Mouse (Mus musculus): ENCODE measurements at regions not wholly inside any gene's neighbourhood (a gene's known extent, or its start where the extent isn't known, plus 50 kb on each side); places are given as distances from the start of the nearest gene placed in this dataset.

- Histone ChIP-seq H3K36me3 (ENCODE audit: insufficient read depth, low read length) (no peaks in the 10 kb centered on the region), H3K4me1 (replicated peaks; ENCODE audit: low read depth, low read length) (no peaks in the 10 kb centered on the region), H3K9me3 (ENCODE audit: low read length) (0 out of 2 replicates have a peak, but pooled peaks cover 3% of the 10 kb centered on the region), H3K4me3 (replicated peaks; ENCODE audit: low read length) (no peak overlapping the region), H3K27me3 (ENCODE audit: insufficient read depth, low read length) (no peaks in the 10 kb centered on the region)
- no peak for TF ChIP-seq POU5F1 (IDR thresholded peaks at IDR 0.05; ENCODE audit: borderline replicate concordance, low read length)
- TF ChIP-seq NANOG (IDR thresholded peaks at IDR 0.05; ENCODE audit: borderline replicate concordance, low read length): no peak
- no peak for TF ChIP-seq CTCF (conservative IDR thresholded peaks at IDR 0.05; ENCODE audit: low read length)
Measured at GRCm38 (mm10) chr3:143738676-143739075, 466.3 kb downstream of the Lmo4 start.

DNA sequence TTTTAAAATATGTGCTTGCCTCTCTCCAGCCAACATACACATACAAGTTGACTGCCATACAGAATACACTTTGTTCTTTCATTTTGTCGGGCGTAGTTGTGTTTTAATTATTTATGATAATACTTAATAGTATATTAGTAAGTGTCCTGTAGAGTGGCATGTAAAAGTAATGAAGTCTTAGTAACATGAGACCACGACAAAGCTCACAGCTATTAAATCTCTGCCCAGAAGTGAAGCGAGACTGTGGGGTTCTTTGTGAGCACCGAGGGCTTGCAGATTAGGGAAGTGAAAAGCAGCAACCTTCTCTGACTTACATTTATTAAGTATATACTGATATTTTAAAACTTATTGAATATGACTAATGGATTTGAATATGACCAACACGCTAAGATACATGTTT is 467.2 kb downstream of the Lmo4 start:
- H3K4me1 ChIP-seq (replicated peaks; ENCODE audit: low read depth, low read length): no peaks in the 10 kb centered on the region
- no peak for TF ChIP-seq POU5F1 (IDR thresholded peaks at IDR 0.05; ENCODE audit: borderline replicate concordance, low read length)
- TF ChIP-seq CTCF (conservative IDR thresholded peaks at IDR 0.05; ENCODE audit: low read length): no peak
- TF ChIP-seq NANOG (IDR thresholded peaks at IDR 0.05; ENCODE audit: borderline replicate concordance, low read length): no peak
- no peaks in the 10 kb centered on the region for H3K27me3 ChIP-seq (ENCODE audit: insufficient read depth, low read length)
- H3K36me3 ChIP-seq (ENCODE audit: insufficient read depth, low read length): no peaks in the 10 kb centered on the region
- H3K9me3 ChIP-seq (ENCODE audit: low read length): 0 out of 2 replicates have a peak, but pooled peaks cover 3% of the 10 kb centered on the region
- no peak overlapping the region for H3K4me3 ChIP-seq (replicated peaks; ENCODE audit: low read length)

- Histone ChIP-seq H3K27me3 (ENCODE audit: insufficient read depth, low read length) (no peaks in the 10 kb centered on the region), H3K9me3 (ENCODE audit: low read length) (no peaks in the 10 kb centered on the region), H3K4me3 (replicated peaks; ENCODE audit: low read length) (no peak overlapping the region), H3K4me1 (replicated peaks; ENCODE audit: low read depth, low read length) (no peaks in the 10 kb centered on the region), H3K36me3 (ENCODE audit: insufficient read depth, low read length) (no peaks in the 10 kb centered on the region)
- no peak for TF ChIP-seq CTCF (conservative IDR thresholded peaks at IDR 0.05; ENCODE audit: low read length)
- TF ChIP-seq POU5F1 (IDR thresholded peaks at IDR 0.05; ENCODE audit: borderline replicate concordance, low read length): no peak
- TF ChIP-seq NANOG (IDR thresholded peaks at IDR 0.05; ENCODE audit: borderline replicate concordance, low read length): no peak
Measured at GRCm38 (mm10) chr3:143736651-143737398, 468.2 kb downstream of the Lmo4 start.

DNA sequence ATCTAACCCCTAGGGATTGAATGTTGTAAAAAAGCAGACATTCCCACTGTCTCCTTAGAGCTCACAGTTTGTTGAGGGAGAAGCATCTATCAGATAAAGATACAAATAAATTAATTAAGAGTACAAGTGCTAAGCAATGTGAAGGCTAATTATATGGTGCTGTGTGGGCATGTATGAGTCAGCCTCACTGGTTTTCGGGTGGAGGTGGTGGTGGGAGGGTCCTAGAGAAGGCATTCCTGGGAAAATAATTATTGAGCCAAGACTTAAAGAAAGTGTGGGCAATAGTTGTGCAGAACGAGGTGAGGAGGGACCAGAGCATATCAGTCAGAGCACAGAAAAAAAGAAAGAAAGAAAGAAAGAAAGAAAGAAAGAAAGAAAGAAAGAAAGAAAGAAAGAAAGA is 470.2 kb downstream of the Lmo4 start:
- Histone ChIP-seq H3K4me3 (replicated peaks; ENCODE audit: low read length) (no peak overlapping the region), H3K9me3 (ENCODE audit: low read length) (no peaks in the 10 kb centered on the region), H3K4me1 (replicated peaks; ENCODE audit: low read depth, low read length) (no peaks in the 10 kb centered on the region), H3K27me3 (ENCODE audit: insufficient read depth, low read length) (no peaks in the 10 kb centered on the region), H3K36me3 (ENCODE audit: insufficient read depth, low read length) (no peaks in the 10 kb centered on the region)
- no peak for TF ChIP-seq NANOG (IDR thresholded peaks at IDR 0.05; ENCODE audit: borderline replicate concordance, low read length)
- no peak for TF ChIP-seq POU5F1 (IDR thresholded peaks at IDR 0.05; ENCODE audit: borderline replicate concordance, low read length)
- TF ChIP-seq CTCF (conservative IDR thresholded peaks at IDR 0.05; ENCODE audit: low read length): no peak

GRCm38 (mm10) chr3:143732966-143733725 is 471.9 kb downstream of the Lmo4 start:
- TF ChIP-seq CTCF (conservative IDR thresholded peaks at IDR 0.05; ENCODE audit: low read length) (no peak), POU5F1 (IDR thresholded peaks at IDR 0.05; ENCODE audit: borderline replicate concordance, low read length) (no peak), NANOG (IDR thresholded peaks at IDR 0.05; ENCODE audit: borderline replicate concordance, low read length) (no peak)
- Histone ChIP-seq H3K4me3 (replicated peaks; ENCODE audit: low read length) (no peak overlapping the region), H3K27me3 (ENCODE audit: insufficient read depth, low read length) (no peaks in the 10 kb centered on the region), H3K9me3 (ENCODE audit: low read length) (no peaks in the 10 kb centered on the region), H3K36me3 (ENCODE audit: insufficient read depth, low read length) (no peaks in the 10 kb centered on the region), H3K4me1 (replicated peaks; ENCODE audit: low read depth, low read length) (no peaks in the 10 kb centered on the region)

DNA sequence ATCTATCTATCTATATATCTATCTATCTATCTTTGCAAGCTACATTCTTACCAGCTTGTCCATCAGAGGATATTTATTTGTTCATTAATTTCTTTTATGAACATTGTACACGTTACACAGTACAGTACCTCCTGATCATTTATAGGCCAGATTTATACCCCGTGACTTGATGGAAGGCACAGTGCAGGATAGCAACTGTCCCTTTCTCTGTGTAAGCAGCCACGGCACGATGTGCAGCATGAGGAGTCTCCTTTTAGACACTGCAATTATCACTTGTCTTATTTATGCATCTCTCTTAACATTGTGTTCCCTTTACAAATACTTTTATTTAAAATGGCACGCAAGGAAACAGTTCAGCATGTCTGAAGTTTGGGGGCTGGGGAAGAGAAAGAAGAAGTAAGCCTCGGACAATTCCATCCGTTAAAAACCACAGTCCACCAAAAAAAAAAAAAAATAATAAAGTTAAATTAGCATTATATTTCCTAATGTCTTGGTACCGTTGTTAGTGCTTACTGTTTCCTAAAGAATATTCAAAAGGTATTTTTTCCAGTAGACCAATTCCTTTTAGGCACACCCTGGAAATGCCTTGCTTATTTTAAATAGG is 475.4 kb downstream of the Lmo4 start:
- Histone ChIP-seq H3K4me1 (replicated peaks; ENCODE audit: low read depth, low read length) (no peaks in the 10 kb centered on the region), H3K27me3 (ENCODE audit: insufficient read depth, low read length) (no peaks in the 10 kb centered on the region), H3K36me3 (ENCODE audit: insufficient read depth, low read length) (no peaks in the 10 kb centered on the region), H3K9me3 (ENCODE audit: low read length) (no peaks in the 10 kb centered on the region), H3K4me3 (replicated peaks; ENCODE audit: low read length) (no peak overlapping the region)
- TF ChIP-seq POU5F1 (IDR thresholded peaks at IDR 0.05; ENCODE audit: borderline replicate concordance, low read length): no peak
- no peak for TF ChIP-seq CTCF (conservative IDR thresholded peaks at IDR 0.05; ENCODE audit: low read length)
- no peak for TF ChIP-seq NANOG (IDR thresholded peaks at IDR 0.05; ENCODE audit: borderline replicate concordance, low read length)

- H3K4me3 ChIP-seq (replicated peaks; ENCODE audit: low read length): no peak overlapping the region
- no peaks in the 10 kb centered on the region for H3K36me3 ChIP-seq (ENCODE audit: insufficient read depth, low read length)
- no peak for TF ChIP-seq NANOG (IDR thresholded peaks at IDR 0.05; ENCODE audit: borderline replicate concordance, low read length)
- TF ChIP-seq POU5F1 (IDR thresholded peaks at IDR 0.05; ENCODE audit: borderline replicate concordance, low read length): no peak
- TF ChIP-seq CTCF (conservative IDR thresholded peaks at IDR 0.05; ENCODE audit: low read length): no peak
- H3K9me3 ChIP-seq (ENCODE audit: low read length): no peaks in the 10 kb centered on the region
- H3K27me3 ChIP-seq (ENCODE audit: insufficient read depth, low read length): no peaks in the 10 kb centered on the region
- H3K4me1 ChIP-seq (replicated peaks; ENCODE audit: low read depth, low read length): no peaks in the 10 kb centered on the region
Measured at GRCm38 (mm10) chr3:143722571-143722970, 482.4 kb downstream of the Lmo4 start.

DNA sequence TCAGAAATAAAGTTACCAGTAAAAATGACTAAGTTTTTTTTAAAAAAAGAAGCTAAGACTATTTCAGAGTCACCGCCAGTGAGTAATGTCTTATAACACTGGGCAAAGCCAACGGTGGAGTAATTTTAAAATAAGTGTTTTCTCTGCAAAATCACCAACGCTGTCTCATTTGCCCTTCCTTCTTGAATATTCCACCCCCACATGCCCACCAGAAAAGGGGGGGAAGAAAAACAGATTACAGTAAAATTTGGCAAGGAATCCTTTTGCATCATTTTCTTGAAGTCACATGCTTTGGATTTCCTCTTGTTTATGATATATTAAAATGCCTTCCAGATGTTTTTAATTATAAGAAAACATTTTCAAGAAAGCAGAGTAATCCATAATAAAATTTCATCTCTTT is 482.9 kb downstream of the Lmo4 start:
- H3K4me1 ChIP-seq (replicated peaks; ENCODE audit: low read depth, low read length): no peaks in the 10 kb centered on the region
- no peaks in the 10 kb centered on the region for H3K9me3 ChIP-seq (ENCODE audit: low read length)
- no peak overlapping the region for H3K4me3 ChIP-seq (replicated peaks; ENCODE audit: low read length)
- no peak for TF ChIP-seq NANOG (IDR thresholded peaks at IDR 0.05; ENCODE audit: borderline replicate concordance, low read length)
- no peak for TF ChIP-seq CTCF (conservative IDR thresholded peaks at IDR 0.05; ENCODE audit: low read length)
- no peak for TF ChIP-seq POU5F1 (IDR thresholded peaks at IDR 0.05; ENCODE audit: borderline replicate concordance, low read length)
- no peaks in the 10 kb centered on the region for H3K36me3 ChIP-seq (ENCODE audit: insufficient read depth, low read length)
- H3K27me3 ChIP-seq (ENCODE audit: insufficient read depth, low read length): no peaks in the 10 kb centered on the region
